Mouse (Mus musculus) adrenal gland, adult (tissue): ENCODE data around the gene Fras1.

Experiments used
- DNase-seq, 2 experiments: peaks; one replicate each; pipeline ENCODE4 v3.0.0; 2022 to 2023; ENCODE audit warnings: low spot score in 1 of 2; ENCODE audit not compliant: inconsistent age in 2 of 2

Fras1 gene

GRCm38 (mm10) chr5:96402555-96402954, 28.8 kb downstream of the Fras1 start:
- no peak for DNase-seq

DNA sequence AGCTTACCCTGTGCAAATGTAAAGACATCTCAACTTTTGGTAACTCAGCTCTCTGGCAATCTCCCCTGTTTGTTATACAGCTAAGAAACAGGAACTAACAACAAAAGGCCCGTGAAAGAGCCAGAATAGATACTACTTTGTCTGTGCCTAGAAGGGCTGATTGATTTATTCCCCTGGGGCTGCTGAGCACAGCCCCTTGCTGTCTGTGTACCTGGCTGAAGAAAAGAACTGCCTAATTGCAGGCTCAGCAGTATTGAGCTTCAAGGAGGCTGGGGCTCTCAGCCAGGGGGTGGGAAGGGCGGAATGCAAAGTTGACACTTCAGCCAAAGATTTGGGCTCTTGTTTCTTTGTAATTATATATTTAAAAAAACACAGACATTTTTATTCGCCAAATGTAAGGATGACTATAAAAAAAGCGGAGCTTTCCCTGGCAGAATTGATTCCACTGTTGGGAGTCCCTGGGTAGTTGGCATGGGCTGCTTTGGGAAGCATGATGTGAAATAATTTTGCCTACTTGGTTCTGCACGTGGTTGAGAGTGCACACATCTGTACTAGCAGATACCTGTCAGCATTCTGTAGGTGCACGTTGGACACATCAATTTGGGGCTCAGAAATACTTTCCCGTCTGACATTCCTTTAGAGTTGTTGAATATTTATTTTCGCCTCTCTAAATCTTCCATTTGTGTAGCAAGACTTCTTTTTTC, 31.5 kb downstream of the Fras1 start:
- no peak for DNase-seq

GRCm38 (mm10) chr5:96408291-96408690, 34.5 kb downstream of the Fras1 start:
- DNase-seq = no peak

DNA sequence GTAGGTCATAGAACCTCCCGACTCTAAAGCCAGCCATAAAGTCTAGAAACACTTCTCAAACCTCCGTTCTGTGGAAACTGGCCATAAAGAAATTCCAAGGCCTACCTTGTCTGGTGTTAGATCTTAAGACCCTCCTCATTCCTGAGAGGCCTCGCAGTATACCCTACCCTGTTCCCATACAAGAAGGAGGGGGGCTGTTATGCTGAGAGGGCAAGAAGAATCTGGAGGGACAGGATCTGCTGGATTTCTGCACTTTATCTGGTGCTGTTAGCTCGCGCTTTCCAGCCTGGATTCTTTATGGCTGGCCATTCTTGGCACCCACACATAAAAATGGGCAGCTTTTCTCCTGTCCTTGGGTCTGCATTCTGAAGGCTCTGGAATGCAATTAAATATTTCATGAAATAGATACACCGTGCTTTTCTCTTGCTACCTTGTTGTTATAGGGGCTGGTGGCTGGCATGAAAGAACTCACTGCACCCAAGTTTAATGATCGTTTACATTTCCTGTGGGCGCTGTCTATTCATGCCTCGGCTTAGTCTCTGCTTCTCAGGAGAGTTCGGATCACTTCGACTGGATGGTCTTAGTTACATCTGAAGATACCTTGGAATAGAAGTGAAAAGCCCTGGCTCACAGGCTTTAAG, 39.1 kb downstream of the Fras1 start:
- DNase-seq = peak in 1 of 2 experiments; percentile 29

GRCm38 (mm10) chr5:96417121-96417520, 43.4 kb downstream of the Fras1 start:
- DNase-seq = no peak

GRCm38 (mm10) chr5:96421550-96421949, 47.8 kb downstream of the Fras1 start:
- no peak for DNase-seq

GRCm38 (mm10) chr5:96422716-96423115, 49.0 kb downstream of the Fras1 start:
- no peak for DNase-seq

DNA sequence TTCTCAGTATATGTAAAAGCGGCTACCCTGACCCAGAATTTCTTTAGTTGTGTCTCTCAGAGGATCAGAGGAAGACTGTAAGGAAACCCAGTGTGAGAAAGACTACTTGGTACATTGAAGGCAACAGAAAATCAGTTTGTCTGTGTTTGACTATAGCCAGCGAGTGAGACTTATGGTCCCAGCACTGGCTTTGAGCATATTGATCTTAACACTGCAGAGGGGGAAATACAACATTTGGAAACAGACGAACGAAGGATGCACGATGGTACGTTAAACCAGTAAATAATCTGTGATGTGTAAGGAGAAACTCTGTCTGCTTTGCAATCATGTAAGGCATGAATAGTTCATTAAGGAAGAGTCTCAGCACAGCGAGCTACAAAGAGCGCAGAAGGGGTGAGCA, 51.6 kb downstream of the Fras1 start:
- no peak for DNase-seq

DNA sequence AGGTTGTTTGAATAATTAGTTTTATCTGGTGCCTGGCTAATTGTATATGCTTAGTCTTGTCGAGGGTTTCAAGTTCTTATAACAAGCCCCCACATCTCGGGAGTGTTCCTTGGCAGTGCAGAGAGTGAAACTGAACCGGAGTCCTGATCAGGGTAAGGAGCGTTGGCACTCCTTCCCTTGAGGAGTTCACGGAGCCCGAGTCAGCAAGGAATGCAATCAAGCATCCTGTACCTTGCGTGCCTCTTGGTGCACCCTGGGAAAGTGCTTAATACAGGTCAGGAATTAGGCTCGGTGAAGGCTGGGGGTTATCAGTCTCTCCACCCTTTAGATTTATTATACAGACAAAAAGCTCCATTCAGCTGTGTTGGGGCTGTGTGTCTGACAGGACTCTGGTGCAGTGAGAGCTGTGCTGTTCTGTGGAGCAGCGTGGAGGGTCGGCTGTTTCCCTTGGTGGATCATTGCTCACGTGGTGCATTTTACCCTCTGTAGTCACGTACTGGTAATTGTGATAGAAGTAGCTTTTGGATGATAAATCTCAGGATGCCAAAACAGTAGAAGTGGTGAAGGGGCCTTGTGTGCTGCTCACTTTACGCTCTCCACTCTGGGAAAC, 55.9 kb downstream of the Fras1 start:
- DNase-seq = no peak

DNA sequence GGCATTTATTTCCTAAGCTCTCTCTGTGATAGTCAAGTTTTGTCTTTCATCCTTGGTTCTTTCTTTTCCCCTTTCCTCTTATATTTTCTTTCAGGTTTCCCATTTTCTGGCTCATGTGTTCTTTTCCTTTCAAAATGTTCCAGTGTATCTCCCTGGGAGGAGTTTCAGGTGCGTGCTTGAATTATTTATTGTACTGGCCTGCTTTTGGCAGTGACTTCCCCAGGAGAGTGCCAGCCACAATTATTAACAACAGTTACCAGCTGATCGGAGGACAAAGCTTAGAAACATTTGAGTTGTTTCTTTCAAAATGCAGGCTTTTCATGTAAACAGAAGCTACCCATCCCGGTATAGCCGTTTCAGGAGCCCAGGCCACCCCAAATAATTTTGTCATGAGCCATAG, 64.1 kb downstream of the Fras1 start:
- no peak for DNase-seq

- DNase-seq = no peak
These were observed 66.1 kb downstream of the Fras1 start for GRCm38 (mm10) chr5:96439811-96440210.

DNA sequence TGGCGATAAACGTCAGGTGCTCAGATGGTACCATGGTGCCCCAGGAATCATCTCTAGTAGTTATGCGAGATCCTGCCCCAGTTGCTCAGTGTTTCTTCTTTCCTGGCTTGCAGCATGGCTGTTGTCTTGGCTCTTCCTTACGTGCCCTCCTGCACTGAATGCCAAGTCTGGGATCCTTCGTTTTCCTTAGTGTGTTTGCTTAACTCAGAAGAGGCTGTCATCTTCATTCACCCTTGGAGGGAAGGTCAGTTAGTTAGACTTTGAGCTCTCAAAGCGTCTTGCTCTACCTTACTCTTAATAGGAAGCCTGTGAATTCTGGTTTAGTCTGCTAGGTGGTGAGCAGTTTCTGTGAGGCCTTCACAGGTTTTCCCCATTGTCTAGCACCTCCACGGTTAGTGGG, 73.7 kb downstream of the Fras1 start:
- DNase-seq = no peak

DNA sequence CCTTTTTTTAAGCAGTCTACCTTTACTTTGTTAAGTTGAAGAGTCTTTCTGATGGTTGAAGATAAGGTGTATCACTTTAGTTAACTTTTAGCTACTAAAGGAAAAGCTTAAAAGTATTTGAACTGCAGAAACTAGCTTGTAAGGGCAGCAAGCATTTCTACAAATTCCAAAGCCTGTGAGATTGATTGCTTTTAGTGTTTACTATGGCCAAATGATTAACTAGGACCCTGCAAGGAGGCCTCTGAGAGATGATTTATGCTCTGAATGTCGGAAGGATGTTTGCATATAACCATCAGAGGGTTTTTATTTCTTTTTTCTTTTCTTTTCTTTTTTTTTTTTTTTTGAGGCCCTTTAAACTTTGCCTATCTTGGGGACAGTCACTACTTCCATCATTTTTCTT, 78.3 kb downstream of the Fras1 start:
- no peak for DNase-seq

DNA sequence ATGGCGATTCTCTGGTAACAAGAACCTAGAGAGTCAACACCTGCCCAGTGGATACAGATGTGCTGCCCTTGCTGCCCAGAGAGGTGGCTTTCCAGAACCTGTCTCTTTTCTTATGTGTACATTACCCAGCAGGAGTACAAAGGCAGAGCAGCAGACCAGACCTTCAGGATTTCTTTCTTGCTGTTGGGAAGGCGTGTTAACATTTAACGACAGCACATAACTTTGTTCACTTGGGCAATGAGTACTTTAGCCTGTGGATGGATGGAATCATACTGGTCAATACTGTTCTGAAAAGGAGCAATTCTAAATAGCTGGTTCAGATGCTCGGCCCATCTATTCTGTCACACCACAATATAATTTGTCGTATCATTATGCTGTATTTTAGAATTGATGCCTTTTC, 79.6 kb downstream of the Fras1 start:
- no peak for DNase-seq

DNA sequence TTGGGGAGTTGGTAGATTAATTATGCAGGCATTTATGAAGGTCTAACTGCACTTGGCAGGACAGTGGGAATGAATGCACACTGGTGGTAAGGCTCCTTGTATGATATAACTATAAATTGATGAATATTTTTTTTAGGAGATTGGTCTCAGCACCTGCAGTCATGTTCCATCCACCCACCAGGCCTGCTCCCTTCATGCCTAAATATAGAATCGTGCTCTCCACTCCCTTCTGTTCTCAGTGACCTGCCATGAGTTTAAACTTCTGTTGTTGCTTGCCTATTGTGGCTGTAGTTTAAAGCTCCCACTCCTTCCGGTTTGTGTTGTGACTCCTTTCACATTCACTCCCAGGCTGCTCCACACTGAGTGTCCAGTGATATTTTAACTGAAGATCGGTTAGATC, 80.7 kb downstream of the Fras1 start:
- DNase-seq = no peak

GRCm38 (mm10) chr5:96455241-96455640, 81.5 kb downstream of the Fras1 start:
- no peak for DNase-seq

DNA sequence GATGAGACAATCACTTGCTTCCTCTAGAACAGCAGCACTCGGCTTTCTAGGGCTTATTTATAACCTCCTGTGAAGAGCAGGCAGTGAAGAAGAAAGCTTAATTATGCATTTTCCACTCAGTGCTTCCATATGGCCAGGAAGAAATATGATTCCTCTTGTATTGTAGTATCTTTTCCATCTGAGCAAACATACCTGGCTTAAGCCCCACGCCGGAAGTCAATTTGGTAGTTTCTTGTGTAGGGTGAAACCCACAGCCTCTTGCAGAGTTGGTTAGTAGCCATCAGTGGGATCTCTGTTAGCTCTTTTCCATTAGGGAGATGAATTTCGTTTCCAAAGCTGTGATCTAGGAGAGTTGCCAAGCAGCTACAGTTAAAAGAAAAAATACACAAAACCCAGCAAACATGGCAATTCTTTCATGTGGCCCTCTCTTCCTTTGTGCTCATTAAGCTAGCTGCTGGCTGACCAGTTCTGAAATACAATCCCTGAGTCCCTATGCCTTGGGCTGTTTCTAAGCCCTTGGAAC, 83.7 kb downstream of the Fras1 start:
- DNase-seq = no peak

- no peak for DNase-seq
These were observed 85.8 kb downstream of the Fras1 start for GRCm38 (mm10) chr5:96459605-96460004.

DNA sequence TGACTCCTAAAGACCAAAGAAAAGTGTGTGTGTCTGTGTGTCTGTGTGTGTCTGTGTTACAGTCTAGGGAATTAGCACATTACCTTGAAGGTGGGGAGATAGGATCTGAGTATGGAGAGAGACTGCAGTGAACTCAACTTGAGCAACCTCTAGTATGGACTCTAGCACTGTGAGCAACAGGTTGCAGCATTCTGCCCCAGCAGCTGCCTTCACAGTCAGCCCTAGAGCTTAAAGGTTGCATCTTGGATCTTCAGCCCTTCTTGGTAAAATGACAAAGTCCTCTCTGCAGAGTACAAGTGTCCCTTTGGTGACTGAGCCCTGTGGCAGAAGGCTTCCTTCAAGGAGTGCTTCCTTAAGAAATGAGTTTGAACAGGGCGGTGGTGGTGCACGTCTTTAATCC, 88.4 kb downstream of the Fras1 start:
- no peak for DNase-seq

DNA sequence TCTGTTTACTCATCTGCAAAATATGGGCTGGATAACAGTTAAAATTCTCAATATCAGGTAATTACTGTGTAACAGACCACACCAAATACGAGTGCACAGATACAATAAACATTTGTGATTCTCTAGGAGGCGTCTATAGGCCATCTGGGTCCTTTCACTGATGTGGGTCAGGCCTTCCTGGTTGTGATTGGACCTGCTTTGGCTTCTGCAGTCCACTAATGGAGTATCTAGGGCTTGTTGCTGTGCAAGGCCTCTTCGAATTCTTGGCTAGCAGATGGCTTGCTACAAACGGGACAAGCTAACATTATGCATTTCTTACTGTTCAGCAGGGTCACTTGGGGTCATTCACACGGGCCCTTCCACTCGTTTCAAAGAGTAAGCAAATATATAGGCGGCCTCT, 92.7 kb downstream of the Fras1 start:
- DNase-seq = no peak

DNA sequence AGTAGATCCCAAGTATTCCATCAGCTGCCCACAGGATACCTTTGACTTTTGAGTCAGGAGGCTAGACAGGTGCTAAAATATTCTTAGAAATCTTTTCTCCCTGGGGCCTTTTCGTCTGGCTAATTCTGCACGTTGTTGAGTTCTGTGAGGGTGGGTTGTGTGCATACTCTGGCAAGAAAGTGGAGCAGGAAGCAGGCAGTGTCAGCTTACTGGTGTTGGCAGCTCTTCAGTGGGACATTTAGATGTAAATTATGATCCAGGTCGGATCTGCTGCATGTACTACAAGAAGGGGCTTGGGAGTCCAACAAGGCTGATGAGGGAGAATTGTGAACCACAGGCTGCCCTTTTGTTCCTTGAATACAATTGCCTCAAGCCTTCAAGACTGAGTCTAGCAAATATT, 98.2 kb downstream of the Fras1 start:
- no peak for DNase-seq

GRCm38 (mm10) chr5:96475488-96475887, 101.7 kb downstream of the Fras1 start:
- no peak for DNase-seq
